Mouse (Mus musculus) layer of hippocampus, postnatal 25 days (tissue): ENCODE results near the gene Stk25. TPM values are rescaled to one million over a fixed set of nuclear protein-coding genes. Genes with fewer than 3 reads are reported as not detected.

Experiments used
- DNase-seq, 2 experiments: peaks; one replicate each; pipeline ENCODE4 v3.0.0; 2022; ENCODE audit warnings: mixed read lengths in 2 of 2, low spot score in 1 of 2; ENCODE audit errors: extremely low spot score in 1 of 2
- total RNA-seq, 2 experiments: library from RNA; stranded (reverse); gene quantifications; 2 replicates each; pipeline ENCODE4 v1.2.3; 2021

Gene Stk25
- total RNA-seq, 2 experiments from 2014 or later = 413 to 416 TPM

DNA sequence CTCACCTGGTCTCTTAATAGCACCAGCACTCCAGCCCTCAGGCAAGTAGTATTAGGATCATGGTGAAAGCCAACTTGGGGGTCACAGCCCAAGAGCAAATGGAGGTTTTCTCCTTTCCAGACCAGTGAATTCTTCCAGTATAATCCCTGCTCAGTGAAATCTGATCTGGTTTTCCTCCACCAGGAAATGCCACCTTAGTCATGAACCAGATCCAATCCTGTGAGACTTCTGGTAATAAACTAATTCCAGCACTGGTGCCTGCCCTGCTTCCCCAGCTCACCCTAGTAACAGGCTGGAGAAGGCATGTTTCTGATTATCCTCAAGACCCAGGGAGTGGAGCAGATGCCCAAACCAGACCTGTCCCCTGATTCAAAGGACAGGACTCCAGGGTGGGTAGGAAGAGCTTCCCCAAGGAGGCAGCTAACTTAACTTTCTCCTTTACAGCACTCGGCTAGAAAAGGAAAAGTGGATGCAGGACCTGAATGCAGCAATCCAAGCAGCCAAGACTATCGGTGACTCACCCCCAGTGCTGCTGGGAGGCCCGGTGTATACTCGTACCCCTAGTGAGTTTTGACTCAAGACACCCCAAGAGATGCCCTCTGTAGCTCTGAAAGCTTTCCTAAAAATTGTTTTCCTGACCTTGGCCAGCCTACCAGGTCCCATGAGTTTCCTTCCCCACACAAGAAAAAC, 40.3 kb downstream of the Stk25 start:
- no peak for DNase-seq

DNA sequence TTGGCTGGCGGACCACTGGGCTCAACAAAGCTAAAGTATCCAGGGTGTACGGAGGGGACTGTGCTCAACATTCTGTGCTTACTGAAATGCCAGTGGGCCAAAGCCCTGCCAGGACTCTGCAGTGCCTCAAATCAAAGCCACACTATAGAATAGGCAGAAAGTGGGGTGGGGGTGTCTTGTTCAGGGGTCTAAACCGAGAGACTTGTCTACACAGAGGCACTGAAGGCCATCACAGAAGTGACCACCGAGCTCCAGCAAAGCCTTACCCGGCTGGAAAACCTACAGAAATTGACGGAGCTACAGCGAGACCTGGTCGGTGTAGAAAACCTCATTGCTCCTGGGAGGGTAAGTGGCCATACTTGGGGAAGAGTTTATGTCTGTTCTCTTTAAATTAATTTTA, 48.7 kb downstream of the Stk25 start:
- DNase-seq = no peak

DNA sequence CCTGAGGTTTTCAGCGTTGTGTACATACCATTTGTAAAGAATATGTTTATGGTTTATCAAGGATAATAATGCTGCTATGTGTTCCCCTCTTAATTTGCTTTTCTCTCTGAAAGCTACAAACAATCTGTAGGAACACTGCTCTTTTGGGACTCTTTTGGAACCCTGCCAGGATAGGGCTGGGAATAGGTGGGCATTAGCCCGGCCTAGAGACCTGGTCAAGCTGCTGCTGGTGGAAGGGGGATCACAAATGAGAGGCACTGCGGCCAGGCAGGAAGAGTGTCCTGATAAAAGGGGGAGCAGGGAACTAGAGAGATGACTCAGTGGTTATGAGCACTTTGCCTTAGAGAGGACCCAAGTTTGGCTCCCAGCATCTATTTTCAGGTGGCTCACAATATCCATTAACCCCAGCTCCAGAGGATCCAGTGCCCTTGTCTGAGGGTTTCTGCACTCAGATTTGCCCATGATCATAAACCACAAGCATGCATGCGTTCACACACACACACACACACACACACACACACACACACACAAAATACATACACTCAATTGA, 49.7 kb downstream of the Stk25 start:
- no peak for DNase-seq

DNA sequence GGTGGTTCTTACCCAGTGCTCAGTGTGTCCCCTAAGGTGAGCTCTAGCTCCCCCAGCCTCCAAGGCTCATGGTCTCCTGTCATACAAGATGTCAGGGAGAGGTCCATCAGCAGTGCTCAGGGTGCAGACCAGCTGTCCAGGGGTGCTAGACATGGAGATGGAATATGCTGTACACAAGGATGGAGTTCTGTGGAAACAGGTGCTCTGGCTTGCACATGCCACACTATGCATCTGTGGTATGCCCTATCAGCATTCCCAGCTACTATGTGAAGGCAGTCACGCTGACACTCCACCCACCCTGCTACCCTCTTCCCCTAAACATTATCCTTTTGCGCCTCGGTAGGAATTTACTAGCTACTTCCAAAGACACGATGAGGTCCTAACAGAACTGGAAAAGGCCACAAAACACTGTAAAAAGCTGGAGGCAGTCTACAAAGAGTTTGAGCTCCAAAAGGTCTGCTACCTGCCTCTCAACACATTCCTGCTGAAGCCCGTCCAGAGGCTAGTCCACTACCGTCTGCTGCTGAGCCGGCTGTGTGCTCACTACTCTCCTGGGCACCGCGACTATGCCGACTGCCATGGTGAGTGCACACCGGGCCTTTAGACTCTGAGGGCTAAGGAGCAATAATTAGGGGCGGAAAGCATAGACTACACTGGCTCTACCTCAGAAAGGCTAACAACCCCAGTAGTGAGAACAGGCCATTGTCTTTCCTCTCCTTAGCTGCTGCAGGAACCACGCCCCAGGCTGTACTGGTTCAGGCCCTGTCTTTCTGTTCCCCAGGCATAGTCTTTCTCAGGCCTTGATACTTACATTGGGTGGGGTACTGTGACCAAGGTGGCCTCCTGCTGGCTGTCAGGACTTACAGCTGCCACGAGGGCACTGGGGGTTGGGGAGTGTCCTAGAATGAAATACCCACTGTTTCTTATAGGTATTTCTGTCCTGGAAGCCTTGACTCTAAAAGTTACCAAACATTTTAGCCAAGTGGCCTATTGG, 51.1 kb downstream of the Stk25 start:
- no peak for DNase-seq

DNA sequence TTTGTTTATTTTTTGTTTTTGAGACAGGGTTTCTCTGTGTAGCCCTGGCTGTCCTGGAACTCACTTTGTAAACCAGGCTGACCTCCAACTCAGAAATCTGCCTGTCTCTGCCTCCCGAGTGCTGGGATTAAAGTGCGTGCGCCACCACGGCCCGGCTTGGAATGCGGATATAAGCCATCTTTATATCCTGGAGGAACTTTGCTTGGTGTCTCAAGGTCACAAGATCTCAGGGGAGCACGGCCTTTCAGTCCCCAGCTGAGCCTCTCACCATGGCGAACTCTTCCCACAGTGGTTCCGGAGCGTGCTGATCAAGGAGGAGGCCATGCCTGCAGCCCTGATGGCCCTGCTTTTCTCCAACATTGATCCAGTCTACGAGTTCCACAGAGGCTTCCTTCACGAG, 54.5 kb downstream of the Stk25 start:
- no peak for DNase-seq

DNA sequence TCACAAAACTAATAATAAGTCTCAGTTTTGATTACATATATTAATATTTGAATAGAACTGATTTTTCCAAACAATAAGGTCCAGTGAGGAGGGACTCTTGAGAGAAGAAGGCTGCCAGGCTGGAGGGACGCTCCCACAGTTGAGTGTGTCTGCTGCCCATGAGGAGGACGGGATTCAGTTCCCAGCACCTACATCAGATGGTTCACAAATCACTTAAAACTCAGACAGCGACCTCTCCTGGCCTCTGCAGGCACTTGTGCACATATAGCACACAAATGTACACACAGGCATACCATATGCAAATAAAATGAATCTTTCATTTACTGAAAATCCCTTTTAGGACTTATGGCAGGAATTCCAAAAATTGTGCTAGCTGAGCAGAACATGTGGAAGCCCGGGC, 55.5 kb downstream of the Stk25 start:
- DNase-seq = no peak

DNA sequence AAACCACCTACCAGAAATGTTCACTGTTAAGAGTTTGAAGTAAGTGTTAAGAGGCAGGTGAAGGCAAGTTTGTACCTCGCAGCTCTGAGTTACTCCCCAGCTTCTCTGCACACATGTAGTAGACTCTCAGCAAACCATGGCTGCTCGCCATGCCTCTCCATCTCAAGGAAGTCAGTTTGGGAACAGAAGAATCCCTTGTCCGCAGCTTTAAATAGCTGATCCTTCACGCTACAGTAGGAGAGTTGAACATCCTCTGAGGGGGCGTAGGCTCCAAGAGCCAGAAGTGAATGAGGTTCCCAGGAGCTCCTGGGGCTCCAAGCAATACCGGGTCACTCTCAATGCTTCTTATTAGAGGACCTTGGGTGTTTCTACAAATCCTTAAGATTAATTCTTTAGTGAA, 62.5 kb downstream of the Stk25 start:
- DNase-seq = no peak

DNA sequence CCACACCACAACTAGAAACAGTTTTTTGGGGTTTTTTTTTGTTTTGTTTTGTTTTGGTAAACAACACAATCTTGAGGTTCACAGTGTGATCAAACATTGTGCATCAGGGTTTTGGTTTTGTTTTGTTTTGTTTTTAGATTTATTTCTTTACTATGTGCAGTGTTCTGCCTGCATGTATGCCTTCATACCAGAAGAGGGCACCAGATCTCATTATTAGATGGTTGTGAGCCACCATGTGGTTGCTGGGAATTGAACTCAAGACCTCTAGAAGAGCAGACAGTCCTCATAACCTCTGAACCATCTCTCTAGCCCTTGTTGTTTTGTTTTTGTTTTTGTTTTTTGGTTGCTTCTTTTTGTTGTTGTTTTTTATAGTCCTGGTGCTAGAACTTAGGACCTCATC, 64.5 kb downstream of the Stk25 start:
- no peak for DNase-seq

DNA sequence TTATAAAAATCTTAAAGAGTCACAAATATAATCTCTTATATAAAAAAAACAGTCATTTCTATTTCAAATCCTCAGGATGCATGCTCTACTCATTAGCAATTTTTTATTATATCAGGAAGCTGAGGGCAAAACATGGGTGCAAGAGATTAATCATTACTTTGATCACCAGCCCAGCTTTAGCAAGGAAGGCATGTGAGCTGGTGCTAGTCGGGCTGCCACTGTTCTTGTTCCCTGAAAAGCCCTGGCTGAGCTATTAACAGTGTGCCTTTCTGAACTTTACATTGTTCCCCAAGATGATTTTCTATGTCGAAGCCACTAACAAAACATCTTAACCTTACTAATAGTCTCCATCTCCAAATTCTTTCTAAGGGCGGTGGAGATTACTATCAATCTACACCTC, 70.1 kb downstream of the Stk25 start:
- no peak for DNase-seq

DNA sequence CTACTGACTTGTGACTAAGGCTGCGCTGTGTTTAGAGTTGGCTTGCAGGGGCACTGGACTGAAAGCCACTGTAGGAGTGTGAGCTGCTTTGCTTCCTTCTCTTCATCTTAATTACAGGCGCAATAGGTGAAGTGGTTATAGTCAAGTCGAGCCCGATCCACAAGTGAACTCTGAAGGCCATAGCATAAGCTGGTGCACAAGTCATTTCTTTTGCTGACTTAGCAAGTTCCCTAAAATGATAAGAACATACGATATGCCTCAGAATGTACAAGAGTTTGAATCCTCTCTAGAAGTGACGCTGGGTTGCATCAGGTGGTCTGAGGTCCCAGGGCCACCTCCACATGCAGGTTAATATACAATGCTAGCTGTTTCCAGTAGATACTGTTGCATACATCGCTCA, 76.9 kb downstream of the Stk25 start:
- no peak for DNase-seq

DNA sequence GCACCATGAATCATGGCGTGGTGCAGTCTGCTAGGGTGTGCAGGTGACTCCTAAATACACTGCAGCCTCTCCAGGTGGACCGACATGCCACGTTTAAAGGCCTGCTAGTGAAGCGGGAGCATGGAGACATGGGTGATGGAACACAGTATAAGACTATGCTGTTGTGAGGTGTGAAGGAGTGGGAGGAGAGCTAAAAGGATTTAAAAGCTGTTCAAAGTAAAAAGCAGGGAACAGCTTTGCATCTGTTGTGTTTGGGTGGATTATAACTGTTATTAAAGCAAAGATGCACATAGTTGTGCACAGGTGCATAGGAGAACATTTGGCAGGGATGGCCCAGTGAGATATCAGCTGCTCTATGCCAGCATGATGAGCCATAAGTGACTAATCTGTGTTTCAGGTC, 80.6 kb downstream of the Stk25 start:
- peak; percentile 9 to 10 for DNase-seq

DNA sequence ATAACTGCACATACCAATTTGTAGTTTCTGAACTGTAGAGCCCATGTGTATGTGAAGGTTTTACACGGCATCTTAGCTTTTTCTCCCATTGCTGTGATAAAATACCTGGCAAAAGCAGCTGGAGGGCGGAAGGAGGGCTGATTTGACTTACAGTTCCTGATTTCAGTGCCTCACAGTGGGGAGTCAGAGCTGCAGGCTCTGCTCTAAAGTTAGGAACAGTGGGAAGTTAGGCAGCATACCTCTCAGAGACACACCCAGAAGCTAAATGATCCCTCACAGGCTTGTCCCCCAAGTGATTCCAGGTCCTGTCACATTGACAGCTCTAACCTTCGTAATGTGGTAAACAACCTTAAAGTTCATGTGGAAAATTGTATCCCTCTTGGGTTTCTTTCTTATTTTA, 81.4 kb downstream of the Stk25 start:
- DNase-seq = no peak

Other genes with a start within 250 kb of the Stk25 start
- gene Hdlbp, start 179.8 kb downstream of the Stk25 start, total RNA-seq = 100 to 1,000 TPM; 151 to 158 TPM
- 10 to 100 TPM; 11.0 to 12.9 TPM for gene Farp2, start 146.6 kb downstream of the Stk25 start, total RNA-seq
- gene Bok, start 27.0 kb upstream of the Stk25 start, total RNA-seq = 10 to 100 TPM; 75.6 to 78.0 TPM
- 10 to 100 TPM; 83.3 to 84.7 TPM for gene Atg4b, start 92.8 kb upstream of the Stk25 start, total RNA-seq
- 10 to 100 TPM; 31.8 to 34.5 TPM for gene Thap4, start 96.2 kb upstream of the Stk25 start, total RNA-seq
- 10 to 100 TPM; 56.9 TPM for gene Dtymk, start 143.3 kb upstream of the Stk25 start, total RNA-seq
- 10 to 100 TPM in 1 of 2 experiments, 1 to 10 TPM in 1; 9.6 to 13.2 TPM for gene Ing5, start 145.3 kb upstream of the Stk25 start, total RNA-seq
- 10 to 100 TPM; 13.9 to 14.9 TPM for gene D2hgdh, start 166.2 kb upstream of the Stk25 start, total RNA-seq
- not detected for gene Gal3st2, start 202.6 kb upstream of the Stk25 start, total RNA-seq